Comparison of ENCODE assay signal across 8 mouse cellular contexts in the genomic region with DNA sequence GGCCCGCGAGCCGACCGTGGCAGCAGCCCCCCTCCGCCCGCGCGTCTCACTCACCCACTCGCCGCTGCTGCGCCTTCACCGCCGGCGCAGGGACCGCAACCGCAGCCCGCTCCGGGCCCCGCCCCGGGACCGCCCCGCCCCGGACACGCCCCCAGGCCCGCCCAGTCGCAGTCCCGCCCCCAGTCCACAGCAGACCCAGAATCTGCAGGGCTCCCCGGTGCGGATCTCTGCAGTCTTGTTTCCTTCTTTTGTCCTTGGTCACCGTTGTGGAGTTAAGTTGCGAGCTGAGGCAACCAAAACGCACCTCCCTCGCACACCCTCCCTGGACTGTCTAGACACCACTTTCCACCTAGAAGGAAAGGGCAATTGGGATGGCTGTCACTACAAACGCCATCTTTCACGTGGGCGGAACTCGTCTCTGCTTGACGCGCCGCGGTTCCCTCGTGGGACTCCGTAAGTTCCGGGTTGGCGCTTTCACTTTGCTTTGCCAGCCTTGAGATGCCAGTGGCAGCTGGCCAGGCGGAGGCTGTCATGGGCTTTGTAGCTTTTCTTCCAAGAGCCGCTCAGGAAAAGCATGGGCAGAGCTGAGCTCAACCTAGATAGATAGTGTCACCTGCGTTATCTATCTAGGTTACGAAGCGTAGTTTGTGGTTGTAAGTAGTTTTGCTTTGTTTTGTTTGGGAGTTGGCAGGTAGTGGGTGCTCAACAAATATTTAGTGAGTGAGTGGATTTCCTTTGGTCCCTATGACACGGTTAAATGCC. TPM values are rescaled to one million over a fixed set of nuclear protein-coding genes. Genes with fewer than 3 reads are reported as not detected.
A peak's percentile ranks its signal among the peaks of the same experiment; 100 is the strongest.
DNase-seq lines count a peak whose midpoint lies in the region; ATAC-seq lines count a peak whose summit lies in the region.

A gene (minus strand): TSS at position 442 of the 762 bp plus-strand sequence.

- peak; percentile 96 for DNase-seq in Muller cell, postnatal 12 days (ENCODE audit: inconsistent ontology term)
- DNase-seq in cerebellum, adult 9-11 months, result peak; percentile 97
- peak; percentile 94 to 98 for DNase-seq in frontal cortex, adult 2 months (ENCODE audit: extremely low spot score in 1 of 2, low spot score in 1 of 2)
- DNase-seq in hindbrain, embryonic 11.5 days (ENCODE audit: low spot score), result peak; percentile 94
- DNase-seq in layer of hippocampus, postnatal 10 days (ENCODE audit: low spot score in 2 of 2), result peak; percentile 96
- DNase-seq in lung, postnatal 10 days, result peak; percentile 97
- DNase-seq in ovary, postnatal 36 days (ENCODE audit: low spot score), result peak; percentile 90
- DNase-seq in thymus, postnatal 25 days, result peak; percentile 95

- H3K9me3 ChIP-seq in hindbrain, embryonic 11.5 days (ENCODE audit: control insufficient read depth, low read length), result no peaks in the 10 kb centered on the region

- no peaks in the 10 kb centered on the region for H3K27me3 ChIP-seq in hindbrain, embryonic 11.5 days (ENCODE audit: control insufficient read depth, insufficient read depth, low read length)

- H3K36me3 ChIP-seq in hindbrain, embryonic 11.5 days (ENCODE audit: control insufficient read depth, insufficient read depth, low read length), result no peaks in the 10 kb centered on the region

- no peaks in the 10 kb centered on the region for H3K4me1 ChIP-seq in hindbrain, embryonic 11.5 days (replicated peaks; ENCODE audit: control insufficient read depth, insufficient read depth, low read length)

- H3K9ac ChIP-seq in hindbrain, embryonic 11.5 days (ENCODE audit: low read depth, low read length), result peak within 1 kb of the TSS; percentile 84

- H3K4me2 ChIP-seq in hindbrain, embryonic 11.5 days (replicated peaks; ENCODE audit: low read depth, low read length), result peak within 1 kb of the TSS; percentile 72

- peak within 1 kb of the TSS; percentile 88 for H3K4me3 ChIP-seq in hindbrain, embryonic 11.5 days (ENCODE audit: low read depth, low read length)

- WGBS in hindbrain, embryonic 11.5 days, result 1% methylated on average over 31 of the region's 51 CpGs

- ATAC-seq in hindbrain, embryonic 11.5 days (ENCODE audit: low FRiP score), result peak; percentile 98

- H3K27ac ChIP-seq in hindbrain, embryonic 11.5 days (ENCODE audit: low read depth, low read length), result peak within 1 kb of the TSS; percentile 65

RNA-seq across cellular contexts. Expression of the gene that starts here (rescaled TPM):
- polyA plus RNA-seq in frontal cortex, adult 2 months (2012; rRNA removed), result 21.1 and 22.5 TPM in 2 replicates
- 23.4 and 29.0 TPM in 2 replicates for polyA plus RNA-seq in hindbrain, embryonic 11.5 days (2014; fragmentation: Nextera tagmentation; extraction: Ambion mirVana)
- 10 to 100 TPM; 42.5 to 46.3 TPM for total RNA-seq in layer of hippocampus, postnatal 10 days (2021)

Comparison
In these comparisons a context has a peak if more than half of its experiments do, and no peak if none do; other contexts are left out.
1. Peak in every context shown above with its lines: DNase-seq, ATAC-seq, H3K4me3 ChIP-seq and H3K27ac ChIP-seq.